In genomic region chr19:12005376-12006360, GRCm38 (mm10) we compare ENCODE assay signal across 8 mouse cellular contexts. TPM values are rescaled to one million over a fixed set of nuclear protein-coding genes. Genes with fewer than 3 reads are reported as not detected.
DNase-seq lines count a peak whose midpoint lies in the region; ATAC-seq and TF ChIP-seq lines count a peak whose summit lies in the region.

No protein-coding gene starts in this region.

- TF ChIP-seq POLR2A in olfactory bulb, adult 2 months (IDR thresholded peaks at IDR 0.05; ENCODE audit: insufficient read depth, low read depth, low read length) = peak; percentile 29; the same call in 1 of the 2 replicates

- peaks cover 62% of the 10 kb centered on the region for H3K4me1 ChIP-seq in G1E (ENCODE audit: insufficient read depth, low read depth, low read length)
- H3K4me1 ChIP-seq in lung, embryonic 15.5 days = peaks cover 16% of the 10 kb centered on the region
- peaks cover 9% of the 10 kb centered on the region; the same call in 1 of the 2 replicates for H3K4me1 ChIP-seq in olfactory bulb, adult 2 months (ENCODE audit: control insufficient read depth, insufficient read depth, low read length)

- H3K4me2 ChIP-seq in lung, embryonic 15.5 days = peak overlapping the region; percentile 72

- peak overlapping the region; percentile 72 for H3K4me3 ChIP-seq in G1E (ENCODE audit: low read depth, low read length)
- peak overlapping the region; percentile 67 for H3K4me3 ChIP-seq in lung, embryonic 15.5 days
- peak overlapping the region; percentile 60 for H3K4me3 ChIP-seq in olfactory bulb, adult 2 months (ENCODE audit: insufficient read depth, low read depth, low read length)

- peak overlapping the region; percentile 82 for H3K27ac ChIP-seq in lung, embryonic 15.5 days
- peak overlapping the region; percentile 60 for H3K27ac ChIP-seq in olfactory bulb, adult 2 months (ENCODE audit: insufficient read depth, low read depth, low read length)

- 0 out of 2 replicates have a peak, but pooled peaks cover 4% of the 10 kb centered on the region for H3K27me3 ChIP-seq in G1E (ENCODE audit: insufficient read depth, low read length)
- no peaks in the 10 kb centered on the region for H3K27me3 ChIP-seq in lung, embryonic 15.5 days

- DNase-seq in G1E (ENCODE audit: low spot score) = peak; percentile 77
- peak; percentile 89 for DNase-seq in cerebellum, adult 8-10 months
- DNase-seq in forelimb bud, embryonic 11.5 days (ENCODE audit: low read depth, low spot score) = peak; percentile 94
- peak; percentile 85 for DNase-seq in layer of hippocampus, adult 9-10 months (ENCODE audit: low spot score)
- peak; percentile 69 to 75 for DNase-seq in thymus, adult 18-20 months

- TF ChIP-seq CTCF in G1E (IDR thresholded peaks at IDR 0.05; ENCODE audit: low read depth, low read length) = no peak
- no peak for TF ChIP-seq CTCF in olfactory bulb, adult 2 months (IDR thresholded peaks at IDR 0.05; ENCODE audit: insufficient read depth, low read depth, low read length)

- H3K9me3 ChIP-seq in G1E (replicated peaks) = no peaks in the 10 kb centered on the region
- H3K9me3 ChIP-seq in lung, embryonic 15.5 days = no peaks in the 10 kb centered on the region

- under 1% methylated on average over 41 of the region's 41 CpGs for WGBS in lung, embryonic 15.5 days
- WGBS in olfactory bulb, adult 2 months = under 1% methylated on average over 41 of the region's 41 CpGs

- ATAC-seq in G1E (ENCODE audit: extremely low read depth, insufficient number of reproducible peaks, low FRiP score, poor library complexity, severe bottlenecking) = peak; percentile 22; the same call in 1 of the 2 replicates
- peak; percentile 55 to 63 for ATAC-seq in hematopoietic stem cell, adult 5-6 weeks (replicated peaks in 1 of 2; ENCODE audit: insufficient read depth in 1 of 2, low FRiP score in 2 of 2, low TSS enrichment in 1 of 2, low read depth in 1 of 2, poor library complexity in 2 of 2, severe bottlenecking in 2 of 2)
- peak; percentile 75 for ATAC-seq in lung, embryonic 15.5 days (ENCODE audit: borderline replicate concordance, extremely low read depth, low FRiP score, low TSS enrichment)

- no peaks in the 10 kb centered on the region for H3K36me3 ChIP-seq in G1E (replicated peaks)
- no peaks in the 10 kb centered on the region for H3K36me3 ChIP-seq in lung, embryonic 15.5 days

- peak overlapping the region; percentile 49 for H3K9ac ChIP-seq in lung, embryonic 15.5 days

RNA-seq across cellular contexts. Expression of gene Olfr1423, which starts 35.4 kb away (rescaled TPM):
- total RNA-seq in G1E (2014; fragmentation: Nextera tagmentation) = not detected in 2 replicates
- 0.05 and 0.12 TPM in 2 replicates for total RNA-seq in G1E (2017)
- not detected in 2 replicates for polyA plus RNA-seq in G1E (2012)
- total RNA-seq in hematopoietic stem cell, adult 5-6 weeks (2017) = not detected in 2 replicates
- polyA plus RNA-seq in lung, embryonic 15.5 days (2015; fragmentation: Nextera tagmentation; extraction: Ambion mirVana) = not detected in 2 replicates
- polyA plus RNA-seq in olfactory bulb, adult 2 months (2012; ENCODE audit: insufficient read depth, insufficient read length, low replicate concordance, missing spikeins) = not detected in 2 replicates

RNA-seq across cellular contexts. Expression of gene Osbp, which starts 39.9 kb away (rescaled TPM):
- total RNA-seq in G1E (2014; fragmentation: Nextera tagmentation) (44.8 and 50.4 TPM in 2 replicates), G1E (2017) (28.9 and 32.1 TPM in 2 replicates)
- polyA plus RNA-seq in G1E (2012) = 10.2 and 12.2 TPM in 2 replicates
- total RNA-seq in hematopoietic stem cell, adult 5-6 weeks (2017) = 35.0 and 39.5 TPM in 2 replicates
- 3.6 and 3.9 TPM in 2 replicates for polyA plus RNA-seq in lung, embryonic 15.5 days (2015; fragmentation: Nextera tagmentation; extraction: Ambion mirVana)
- 158 TPM in 1 of 2 replicates, not detected in the other for polyA plus RNA-seq in olfactory bulb, adult 2 months (2012; ENCODE audit: insufficient read depth, insufficient read length, low replicate concordance, missing spikeins)

RNA-seq across cellular contexts. Expression of gene Olfr1424, which starts 56.8 kb away (rescaled TPM):
- total RNA-seq in G1E (2014; fragmentation: Nextera tagmentation) = not detected in 2 replicates
- total RNA-seq in G1E (2017) = not detected in 2 replicates
- not detected in 2 replicates for polyA plus RNA-seq in G1E (2012)
- total RNA-seq in hematopoietic stem cell, adult 5-6 weeks (2017) = not detected in 2 replicates
- not detected in 2 replicates for polyA plus RNA-seq in lung, embryonic 15.5 days (2015; fragmentation: Nextera tagmentation; extraction: Ambion mirVana)
- not detected in 2 replicates for polyA plus RNA-seq in olfactory bulb, adult 2 months (2012; ENCODE audit: insufficient read depth, insufficient read length, low replicate concordance, missing spikeins)

Comparison
In these comparisons a context has a peak if more than half of its experiments do, and no peak if none do; other contexts are left out.
1. Peak in every context shown above with its lines: DNase-seq, ATAC-seq, H3K4me3 ChIP-seq and H3K27ac ChIP-seq.
2. ATAC-seq: peak in every context shown above with its lines; median percentile 75 in lung, embryonic 15.5 days; 59 in hematopoietic stem cell, adult 5-6 weeks; 22 in G1E.